Mouse (Mus musculus): ENCODE measurements at regions not wholly inside any gene's neighbourhood (a gene's known extent, or its start where the extent isn't known, plus 50 kb on each side); places are given as distances from the start of the nearest gene placed in this dataset.

DNA sequence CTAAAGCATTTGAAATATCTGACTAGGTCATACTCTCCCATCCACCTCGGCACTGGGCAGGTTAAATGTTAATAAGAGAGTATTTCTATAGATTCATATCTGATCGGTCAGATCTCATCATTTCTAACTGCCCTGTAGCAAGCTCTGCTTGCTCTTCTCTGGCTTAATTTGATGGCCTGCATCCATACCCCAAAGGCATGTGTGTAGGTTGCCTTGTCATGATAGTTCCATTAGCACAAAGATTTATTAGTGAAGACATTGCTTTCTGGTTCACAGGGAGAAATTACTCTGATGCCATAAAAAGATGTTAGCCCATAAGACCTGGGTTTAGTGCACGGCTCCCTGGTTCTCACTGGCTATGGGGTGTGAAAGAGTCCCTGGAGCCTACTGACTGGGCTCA, 232.3 kb downstream of the Lpin1 start:
- TF ChIP-seq CTCF (conservative IDR thresholded peaks at IDR 0.05; ENCODE audit: low read length) (no peak), NANOG (IDR thresholded peaks at IDR 0.05; ENCODE audit: borderline replicate concordance, low read length) (no peak)
